Mouse (Mus musculus) liver, embryonic 11.5 days (tissue): ENCODE measurements at regions not wholly inside any gene's neighbourhood (a gene's known extent, or its start where the extent isn't known, plus 50 kb on each side); places are given as distances from the start of the nearest gene placed in this dataset.

Source experiments
- ATAC-seq: fragments of 200-750 bp; cut with Nextera tagmentation; replicated peaks from 2 replicates; pipeline ENCODE4 v1.8.0; 2017; ENCODE audit warnings: moderate number of reproducible peaks, mild to moderate bottlenecking, moderate TSS enrichment, moderate library complexity; ENCODE audit not compliant: low FRiP score
- DNase-seq: peaks from one replicate; pipeline ENCODE4 v3.0.0-alpha.2; 2017; ENCODE audit warnings: low spot score
- H3K27ac ChIP-seq: fragments of 300-500 bp; sonication (generic); 2 replicates; pipeline ENCODE4 v1.5.1; 2014; ENCODE audit warnings: mild to moderate bottlenecking, low read depth, low read length, control low read depth
- H3K27me3 ChIP-seq: fragments of 300-500 bp; sonication (generic); replicated peaks from 2 replicates; pipeline ENCODE4 v1.6.1; 2014; ENCODE audit warnings: low read length, mixed read lengths; ENCODE audit not compliant: control insufficient read depth, insufficient read depth
- H3K36me3 ChIP-seq: fragments of 300-500 bp; sonication (generic); 2 replicates; pipeline ENCODE4 v1.6.1; 2014; ENCODE audit warnings: mild to moderate bottlenecking, low read length, moderate library complexity, mixed read lengths; ENCODE audit not compliant: control insufficient read depth, insufficient read depth
- H3K4me1 ChIP-seq: fragments of 300-500 bp; sonication (generic); replicated peaks from 2 replicates; pipeline ENCODE4 v1.6.1; 2014; ENCODE audit warnings: low read length, mixed read lengths; ENCODE audit not compliant: control insufficient read depth, insufficient read depth
- H3K4me2 ChIP-seq: fragments of 300-500 bp; sonication (generic); 2 replicates; pipeline ENCODE4 v1.6.1; 2014; ENCODE audit warnings: mild to moderate bottlenecking, control low read depth, moderate library complexity
- H3K4me3 ChIP-seq: fragments of 300-500 bp; sonication (generic); 2 replicates; pipeline ENCODE4 v1.5.1; 2014; ENCODE audit warnings: low read depth, low read length, control low read depth
- H3K9ac ChIP-seq: fragments of 300-500 bp; sonication (generic); 2 replicates; pipeline ENCODE4 v1.6.1; 2014; ENCODE audit warnings: low read depth, low read length, control low read depth
- H3K9me3 ChIP-seq: fragments of 300-500 bp; sonication (generic); 2 replicates; pipeline ENCODE4 v1.6.1; 2016; ENCODE audit warnings: low read length, inconsistent platforms, mixed read lengths; ENCODE audit not compliant: control insufficient read depth
- WGBS: fragments of 180-500 bp; shearing (Covaris S2); extraction: QIAGEN DNeasy Blood & Tissue Kit; methylation state at CpG from one replicate; pipeline ENCODE4 v1.1.7; 2014; 5-methylcytosine and 5-hydroxymethylcytosine counted together

DNA sequence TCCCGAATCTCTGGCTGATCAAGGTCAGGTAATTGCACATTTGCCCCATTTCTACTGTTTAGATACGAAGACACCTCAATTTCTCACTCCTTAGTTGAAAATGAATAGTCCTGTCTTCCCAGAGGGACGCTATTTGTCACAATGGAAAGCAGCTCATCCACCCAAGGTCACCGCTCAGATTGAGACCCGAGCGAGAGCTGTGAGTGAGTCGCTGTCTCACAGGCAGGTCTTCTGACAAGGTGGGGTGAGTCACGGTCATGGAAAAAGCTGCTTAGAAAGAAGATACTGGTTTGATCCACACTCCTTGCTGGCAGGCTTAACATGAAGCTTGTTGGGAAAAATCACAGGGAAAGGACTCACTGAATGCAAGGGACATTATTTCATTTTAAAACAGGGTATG is 171.9 kb upstream of the Tgfbr2 start:
- Histone ChIP-seq H3K4me1 (no peaks in the 10 kb centered on the region), H3K27ac (no peak overlapping the region), H3K9ac (no peak overlapping the region), H3K9me3 (no peaks in the 10 kb centered on the region), H3K4me2 (no peak overlapping the region), H3K4me3 (no peak overlapping the region), H3K27me3 (no peaks in the 10 kb centered on the region), H3K36me3 (no peaks in the 10 kb centered on the region)
- 90% methylated on average over 8 of the region's 8 CpGs for WGBS
- ATAC-seq (no peak), DNase-seq (no peak)

DNA sequence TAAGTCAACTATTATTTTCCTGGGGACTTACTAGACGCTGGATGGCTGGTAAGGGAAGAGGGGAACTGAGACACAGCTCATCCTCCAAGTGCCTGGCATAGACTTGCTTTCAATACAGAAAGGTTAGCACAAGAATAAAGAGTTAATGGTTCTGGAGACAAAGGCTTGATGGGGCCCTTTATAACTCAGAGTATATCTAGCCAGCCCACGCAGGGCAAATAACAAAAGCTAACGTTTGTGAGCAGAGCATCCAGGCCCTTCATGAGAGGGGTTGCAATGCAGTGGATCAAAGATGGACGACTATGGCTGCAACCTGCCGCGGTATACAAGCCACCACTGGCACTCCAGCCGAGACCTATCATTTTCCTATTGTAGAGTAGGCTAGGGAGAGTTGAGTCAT is 171.3 kb upstream of the Tgfbr2 start:
- H3K9me3 ChIP-seq: no peaks in the 10 kb centered on the region
- no peak overlapping the region for H3K4me2 ChIP-seq
- H3K36me3 ChIP-seq: no peaks in the 10 kb centered on the region
- no peaks in the 10 kb centered on the region for H3K4me1 ChIP-seq
- ATAC-seq (no peak), DNase-seq (no peak)
- no peak overlapping the region for H3K27ac ChIP-seq
- H3K27me3 ChIP-seq: no peaks in the 10 kb centered on the region
- 80% methylated on average over 7 of the region's 7 CpGs for WGBS
- H3K9ac ChIP-seq: no peak overlapping the region
- no peak overlapping the region for H3K4me3 ChIP-seq

DNA sequence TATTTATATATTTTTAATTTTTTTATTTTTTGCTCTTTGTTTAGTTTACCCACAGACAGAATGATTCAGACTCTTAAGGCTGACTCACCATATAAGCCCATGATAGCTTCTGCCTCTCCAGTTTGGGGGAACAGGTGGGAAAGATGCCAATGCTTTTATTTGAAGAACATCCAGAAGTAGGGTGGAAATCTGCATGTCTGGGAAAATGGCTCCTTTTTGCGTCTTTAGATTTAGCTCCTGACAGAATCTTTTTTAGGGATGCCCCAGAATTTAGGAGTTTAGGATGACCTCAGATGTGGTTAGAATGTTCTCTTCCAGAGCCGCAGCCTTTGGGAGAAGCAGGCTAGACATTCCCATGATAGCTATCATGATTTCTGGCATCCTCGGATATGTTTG is 167.9 kb upstream of the Tgfbr2 start:
- ATAC-seq: no peak
- no peak overlapping the region for H3K4me2 ChIP-seq
- no peak for DNase-seq

GRCm38 (mm10) chr9:116342446-116343085 is 167.4 kb upstream of the Tgfbr2 start:
- WGBS: 67% methylated on average over 8 of the region's 8 CpGs
- no peak overlapping the region for H3K4me3 ChIP-seq
- H3K27me3 ChIP-seq: no peaks in the 10 kb centered on the region
- no peaks in the 10 kb centered on the region for H3K9me3 ChIP-seq
- ATAC-seq (no peak), DNase-seq (no peak)
- H3K36me3 ChIP-seq: no peaks in the 10 kb centered on the region
- H3K27ac ChIP-seq: no peak overlapping the region
- H3K4me2 ChIP-seq: no peak overlapping the region
- H3K4me1 ChIP-seq: peaks cover 7% of the 10 kb centered on the region
- H3K9ac ChIP-seq: no peak overlapping the region

More for the DNA sequence above, 167.9 kb upstream of the Tgfbr2 start:
- Histone ChIP-seq H3K9me3 (no peaks in the 10 kb centered on the region), H3K4me1 (peaks cover 3% of the 10 kb centered on the region; the same call in 1 of the 2 replicates), H3K36me3 (no peaks in the 10 kb centered on the region), H3K27ac (no peak overlapping the region), H3K9ac (no peak overlapping the region), H3K27me3 (no peaks in the 10 kb centered on the region), H3K4me3 (no peak overlapping the region)
- 88% methylated on average over 3 of the region's 3 CpGs for WGBS

DNA sequence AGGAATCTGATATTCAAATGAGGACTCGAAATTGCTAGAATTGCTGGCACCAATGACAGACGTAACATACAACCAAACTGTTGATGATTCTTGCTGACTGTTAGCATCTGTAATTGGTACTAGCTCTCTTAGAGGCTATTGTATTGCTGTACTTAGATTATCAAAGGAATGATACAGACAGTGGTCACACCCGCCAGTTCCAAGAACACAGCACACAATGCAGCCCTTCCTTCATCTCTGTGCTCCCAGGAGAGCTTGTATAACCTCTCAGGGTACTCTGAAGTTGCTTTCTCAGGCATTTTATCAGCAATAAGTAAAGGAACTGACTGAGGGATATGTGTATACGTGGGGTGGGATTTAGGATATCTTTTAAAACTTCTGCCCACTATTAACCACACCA is 166.8 kb upstream of the Tgfbr2 start:
- ATAC-seq (peak; percentile 53; the same call in 1 of the 2 replicates), DNase-seq (no peak)
- H3K4me3 ChIP-seq: no peak overlapping the region
- no peaks in the 10 kb centered on the region for H3K36me3 ChIP-seq
- H3K27ac ChIP-seq: no peak overlapping the region
- H3K9me3 ChIP-seq: no peaks in the 10 kb centered on the region
- H3K9ac ChIP-seq: no peak overlapping the region
- H3K27me3 ChIP-seq: no peaks in the 10 kb centered on the region
- 70% methylated on average over 4 of the region's 4 CpGs for WGBS
- H3K4me1 ChIP-seq: peaks cover 7% of the 10 kb centered on the region
- no peak overlapping the region for H3K4me2 ChIP-seq

- no peak overlapping the region for H3K9ac ChIP-seq
- H3K4me2 ChIP-seq: no peak overlapping the region
- H3K27ac ChIP-seq: no peak overlapping the region
- ATAC-seq: no peak
- peaks cover 10% of the 10 kb centered on the region for H3K4me1 ChIP-seq
- no peak overlapping the region for H3K4me3 ChIP-seq
- H3K27me3 ChIP-seq: no peaks in the 10 kb centered on the region
- H3K36me3 ChIP-seq: no peaks in the 10 kb centered on the region
- H3K9me3 ChIP-seq: no peaks in the 10 kb centered on the region
- no peak for DNase-seq
Measured at GRCm38 (mm10) chr9:116340952-116341351, 165.8 kb upstream of the Tgfbr2 start.

- Histone ChIP-seq H3K9ac (no peak overlapping the region), H3K36me3 (no peaks in the 10 kb centered on the region), H3K4me2 (no peak overlapping the region), H3K27me3 (no peaks in the 10 kb centered on the region), H3K9me3 (no peaks in the 10 kb centered on the region), H3K4me1 (peaks cover 14% of the 10 kb centered on the region), H3K27ac (no peak overlapping the region), H3K4me3 (no peak overlapping the region)
- WGBS: 89% methylated on average over 5 of the region's 5 CpGs
- ATAC-seq (no peak), DNase-seq (no peak)
Measured at GRCm38 (mm10) chr9:116338729-116339100, 163.6 kb upstream of the Tgfbr2 start.

DNA sequence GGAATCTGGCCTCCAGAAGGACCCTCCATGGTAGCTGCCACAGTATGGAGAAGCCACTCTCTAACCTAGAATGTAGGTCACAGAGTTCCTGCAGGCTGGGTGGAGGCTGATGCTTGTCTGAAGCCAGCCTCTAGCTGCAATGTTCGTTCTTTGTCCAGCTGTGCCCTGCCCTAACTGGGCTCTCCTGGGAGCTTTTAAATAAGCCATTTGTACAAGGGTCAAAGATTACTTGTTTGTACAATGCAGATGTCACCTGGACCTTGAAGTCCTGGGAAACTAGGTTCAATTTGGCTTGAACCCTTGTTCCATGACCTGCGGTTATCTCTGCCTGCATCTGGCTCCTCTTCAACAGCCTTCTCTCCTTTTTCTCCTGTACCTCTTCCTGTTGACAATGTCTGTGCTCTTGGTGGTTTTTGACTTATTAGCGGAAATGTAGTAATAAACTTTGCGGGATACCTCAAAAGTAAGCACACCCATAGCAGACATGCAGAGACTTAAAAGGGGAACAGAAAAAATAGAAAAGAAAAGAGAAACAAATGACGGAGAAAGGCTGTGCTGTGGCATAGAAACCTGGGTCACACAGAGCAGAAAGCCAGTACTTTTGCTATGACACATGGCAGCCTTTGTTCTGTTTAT is 163.1 kb upstream of the Tgfbr2 start:
- Histone ChIP-seq H3K4me3 (no peak overlapping the region), H3K9ac (no peak overlapping the region), H3K4me1 (peaks cover 14% of the 10 kb centered on the region), H3K9me3 (no peaks in the 10 kb centered on the region), H3K27me3 (no peaks in the 10 kb centered on the region), H3K36me3 (no peaks in the 10 kb centered on the region), H3K4me2 (no peak overlapping the region), H3K27ac (no peak overlapping the region)
- WGBS: 71% methylated on average over 5 of the region's 5 CpGs
- DNase-seq (no peak), ATAC-seq (no peak)

DNA sequence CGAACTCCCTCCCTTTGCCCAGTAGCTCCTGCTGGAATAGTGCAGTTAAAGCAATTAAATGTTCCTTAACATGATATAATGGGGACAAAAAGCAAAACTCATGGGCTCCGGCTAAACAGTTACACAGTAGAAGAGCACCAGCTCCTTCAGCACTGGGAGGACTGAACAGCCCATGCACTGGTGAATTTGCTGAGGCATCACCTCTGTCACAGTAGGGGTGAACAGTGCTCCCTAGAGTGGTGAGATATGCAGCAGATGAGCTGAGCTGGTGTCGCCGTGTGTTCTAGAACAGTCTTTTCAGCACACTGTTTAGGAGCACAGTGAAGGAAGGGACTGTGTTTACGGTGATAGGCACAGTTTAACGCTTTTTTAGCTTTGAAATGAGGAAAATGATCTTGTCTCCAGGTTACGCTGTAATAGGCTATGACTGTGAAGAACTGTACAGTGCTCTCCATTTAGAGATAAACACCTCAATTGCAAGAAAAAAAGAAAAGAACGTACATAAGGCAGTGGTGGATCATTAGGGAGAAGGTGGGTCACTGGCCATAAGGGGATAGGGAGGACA is 162.4 kb upstream of the Tgfbr2 start:
- Histone ChIP-seq H3K4me1 (peaks cover 14% of the 10 kb centered on the region), H3K36me3 (no peaks in the 10 kb centered on the region), H3K4me3 (no peak overlapping the region), H3K9ac (no peak overlapping the region), H3K27ac (no peak overlapping the region), H3K4me2 (no peak overlapping the region), H3K27me3 (no peaks in the 10 kb centered on the region), H3K9me3 (no peaks in the 10 kb centered on the region)
- DNase-seq: no peak
- peak; percentile 34; the same call in 1 of the 2 replicates for ATAC-seq
- 88% methylated on average over 8 of the region's 8 CpGs for WGBS
